Mouse (Mus musculus): Measurements from ENCODE around the gene Tex14. TPM values are rescaled to one million over a fixed set of nuclear protein-coding genes. Genes with fewer than 3 reads are reported as not detected.
A peak's percentile ranks its signal among the peaks of the same experiment; 100 is the strongest.
"Not testable (repeated sequence)": the region's sequence is repeated elsewhere in the genome, so short reads cannot be mapped to it uniquely, and the experiment has no call there.

The Tex14 gene
- total RNA-seq, 2 experiments from 2014 or later = 0.15 to 0.23 TPM

GRCm38 (mm10) chr11:87426121-87426449, 21.2 kb downstream of the Tex14 start:
- DNase-seq (ENCODE audit: low spot score in 2 of 2) = no peak

- DNase-seq (ENCODE audit: low spot score in 2 of 2) = peak; percentile 75 to 88
Observed at GRCm38 (mm10) chr11:87426450-87427250, 21.8 kb downstream of the Tex14 start.

- DNase-seq (ENCODE audit: low spot score in 2 of 2) = no peak
Observed at GRCm38 (mm10) chr11:87427273-87428050, 22.6 kb downstream of the Tex14 start.

GRCm38 (mm10) chr11:87428051-87428673, 23.3 kb downstream of the Tex14 start:
- DNase-seq (ENCODE audit: low spot score in 2 of 2) = no peak

- DNase-seq (ENCODE audit: low spot score in 2 of 2) = no peak
Observed at GRCm38 (mm10) chr11:87429363-87429762, 24.5 kb downstream of the Tex14 start.

- DNase-seq (ENCODE audit: low spot score in 2 of 2) = no peak
Observed at GRCm38 (mm10) chr11:87430374-87430773, 25.5 kb downstream of the Tex14 start.

GRCm38 (mm10) chr11:87431813-87432212, 26.9 kb downstream of the Tex14 start:
- not testable (repeated sequence) for DNase-seq (ENCODE audit: low spot score in 2 of 2)

- no peak for DNase-seq (ENCODE audit: low spot score in 2 of 2)
Observed at GRCm38 (mm10) chr11:87432447-87432846, 27.6 kb downstream of the Tex14 start.

GRCm38 (mm10) chr11:87432933-87433669, 28.2 kb downstream of the Tex14 start:
- no peak for DNase-seq (ENCODE audit: low spot score in 2 of 2)

- DNase-seq (ENCODE audit: low spot score in 2 of 2) = not testable (repeated sequence)
Observed at GRCm38 (mm10) chr11:87435107-87435506, 30.2 kb downstream of the Tex14 start.

- DNase-seq (ENCODE audit: low spot score in 2 of 2) = no peak
Observed at GRCm38 (mm10) chr11:87436326-87437232, 31.7 kb downstream of the Tex14 start.

- no peak for DNase-seq (ENCODE audit: low spot score in 2 of 2)
Observed at GRCm38 (mm10) chr11:87439796-87440420, 35.0 kb downstream of the Tex14 start.

- DNase-seq (ENCODE audit: low spot score in 2 of 2) = peak; percentile 73 to 76
Observed at GRCm38 (mm10) chr11:87442643-87443372, 37.9 kb downstream of the Tex14 start.

GRCm38 (mm10) chr11:87443373-87443883, 38.6 kb downstream of the Tex14 start:
- peak; percentile 45 to 64 for DNase-seq (ENCODE audit: low spot score in 2 of 2)

- DNase-seq (ENCODE audit: low spot score in 2 of 2) = not testable (repeated sequence)
Observed at GRCm38 (mm10) chr11:87444056-87444455, 39.2 kb downstream of the Tex14 start.

- no peak for DNase-seq (ENCODE audit: low spot score in 2 of 2)
Observed at GRCm38 (mm10) chr11:87444735-87445428, 40.0 kb downstream of the Tex14 start.

- DNase-seq (ENCODE audit: low spot score in 2 of 2) = not testable (repeated sequence)
Observed at GRCm38 (mm10) chr11:87445593-87445992, 40.7 kb downstream of the Tex14 start.

GRCm38 (mm10) chr11:87446159-87446558, 41.3 kb downstream of the Tex14 start:
- DNase-seq (ENCODE audit: low spot score in 2 of 2) = no peak
